Mouse (Mus musculus) stomach, postnatal 0 days (tissue): ENCODE data around the gene Castor1. TPM values are rescaled to one million over a fixed set of nuclear protein-coding genes. Genes with fewer than 3 reads are reported as not detected.

Experiments
- ATAC-seq: fragments of 200-750 bp; cut with Nextera tagmentation; 2 replicates; pipeline ENCODE4 v1.8.0; 2017; ENCODE audit not compliant: low FRiP score, low TSS enrichment
- DNase-seq: peaks from one replicate; pipeline ENCODE4 v3.0.0-alpha.2; 2016; ENCODE audit warnings: low spot score
- H3K27ac ChIP-seq: fragments of 300-500 bp; sonication (generic); replicated peaks from 2 replicates; pipeline ENCODE4 v1.5.1; 2014; ENCODE audit warnings: mild to moderate bottlenecking, control low read depth
- H3K27me3 ChIP-seq: fragments of 300-500 bp; sonication (generic); 2 replicates; pipeline ENCODE4 v1.6.1; 2014; ENCODE audit warnings: low read length; ENCODE audit not compliant: control insufficient read depth, insufficient read depth
- H3K36me3 ChIP-seq: fragments of 300-500 bp; sonication (generic); 2 replicates; pipeline ENCODE4 v1.6.1; 2014; ENCODE audit warnings: low read length, mixed read lengths; ENCODE audit not compliant: control insufficient read depth, insufficient read depth
- H3K4me1 ChIP-seq: fragments of 300-500 bp; sonication (generic); replicated peaks from 2 replicates; pipeline ENCODE4 v1.6.1; 2014; ENCODE audit warnings: antibody characterized with exemption; ENCODE audit not compliant: control insufficient read depth, insufficient read depth
- H3K4me2 ChIP-seq: fragments of 300-500 bp; sonication (generic); replicated peaks from 2 replicates; pipeline ENCODE4 v1.6.1; 2014; ENCODE audit warnings: low read depth, mild to moderate bottlenecking, control low read depth, moderate library complexity
- H3K4me3 ChIP-seq: fragments of 300-500 bp; sonication (generic); 2 replicates; pipeline ENCODE4 v1.5.1; 2014; ENCODE audit warnings: low read depth, low read length, control low read depth
- H3K9ac ChIP-seq: fragments of 300-500 bp; sonication (generic); 2 replicates; pipeline ENCODE4 v1.6.1; 2014; ENCODE audit warnings: mild to moderate bottlenecking, low read length, control low read depth, mixed read lengths
- H3K9me3 ChIP-seq: fragments of 300-500 bp; sonication (generic); 2 replicates; pipeline ENCODE4 v1.6.1; 2016; ENCODE audit warnings: low read length; ENCODE audit not compliant: control insufficient read depth
- CTCF ChIP-seq: IDR thresholded peaks from 2 replicates; pipeline ENCODE4 v1.5.1; 2016; ENCODE audit warnings: antibody characterized with exemption, low read depth, mild to moderate bottlenecking, moderate library complexity
- EP300 ChIP-seq: optimal IDR thresholded peaks from 2 replicates; pipeline ENCODE3; 2016; ENCODE audit warnings: antibody characterized with exemption
- WGBS: fragments of 180-500 bp; shearing (Covaris S2); extraction: QIAGEN DNeasy Blood & Tissue Kit; methylation state at CpG from one replicate; pipeline ENCODE4 v1.1.7; 2014; 5-methylcytosine and 5-hydroxymethylcytosine counted together
- polyA plus RNA-seq: library from polyadenylated mRNA; unstranded; fragments of >200 nt; fragmentation: Nextera tagmentation; extraction: Ambion mirVana; gene quantifications from 2 replicates; pipeline ENCODE4 v1.2.1, GENCODE M21; 2015

The Castor1 gene
- polyA plus RNA-seq, 1 experiment from 2014 or later, result 9.6 TPM

DNA sequence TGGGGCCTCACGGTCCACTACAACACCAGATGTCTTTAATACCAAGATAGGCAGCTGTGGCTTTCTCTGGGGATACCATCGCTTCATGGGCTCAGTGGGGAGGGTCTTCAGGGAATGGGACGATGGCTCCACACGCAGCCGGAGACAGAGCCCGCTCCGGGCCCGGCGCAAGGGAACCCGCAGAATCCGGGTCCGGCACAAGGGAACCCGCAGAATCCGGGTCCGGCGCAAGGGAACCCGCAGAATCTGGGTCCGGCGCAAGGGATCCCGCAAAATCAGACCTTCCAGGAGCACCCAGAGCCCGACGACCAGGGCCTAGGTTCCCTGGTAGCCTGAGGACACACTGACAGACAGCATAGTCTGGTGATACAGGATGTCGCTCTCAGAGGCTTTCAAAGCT, 21.7 kb downstream of the Castor1 start:
- no peak for TF ChIP-seq EP300
- H3K36me3 ChIP-seq, result no peaks in the 10 kb centered on the region
- 93% methylated on average over 23 of the region's 23 CpGs for WGBS

DNA sequence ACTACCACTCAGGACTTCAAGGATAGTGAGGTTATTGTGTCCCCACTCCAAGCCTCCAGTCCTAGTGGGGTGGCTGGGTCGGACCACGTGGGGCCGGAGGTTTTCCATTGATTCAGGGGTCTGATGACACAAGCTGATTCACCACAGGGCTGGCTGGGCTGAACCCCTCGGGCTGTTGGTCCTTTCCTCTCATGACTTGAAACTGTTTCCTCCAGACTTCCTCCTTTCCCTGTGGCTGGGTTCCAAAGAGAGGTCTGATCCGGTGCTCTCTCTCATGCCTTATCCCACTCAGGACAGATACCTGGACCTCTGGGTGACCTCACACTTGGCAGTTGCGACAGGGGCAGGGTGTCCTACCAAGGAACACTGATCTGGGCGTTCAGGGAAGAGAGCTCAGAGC, 22.1 kb downstream of the Castor1 start:
- H3K9ac ChIP-seq, result no peak overlapping the region
- peaks cover 4% of the 10 kb centered on the region; the same call in 1 of the 2 replicates for H3K9me3 ChIP-seq
- H3K4me1 ChIP-seq, result no peaks in the 10 kb centered on the region
- no peak for DNase-seq
- WGBS, result 68% methylated on average over 7 of the region's 7 CpGs
- H3K27me3 ChIP-seq, result no peaks in the 10 kb centered on the region
- TF ChIP-seq CTCF (no peak), EP300 (no peak)
- H3K27ac ChIP-seq, result no peak overlapping the region
- no peaks in the 10 kb centered on the region for H3K36me3 ChIP-seq
- no peak overlapping the region for H3K4me2 ChIP-seq
- H3K4me3 ChIP-seq, result no peak overlapping the region
- ATAC-seq, result no peak

More for the DNA sequence above, 21.7 kb downstream of the Castor1 start:
- ATAC-seq (no peak), DNase-seq (no peak)
- no peaks in the 10 kb centered on the region for H3K4me1 ChIP-seq
- H3K27me3 ChIP-seq, result no peaks in the 10 kb centered on the region
- no peak overlapping the region for H3K4me3 ChIP-seq
- H3K9ac ChIP-seq, result no peak overlapping the region
- peaks cover 4% of the 10 kb centered on the region; the same call in 1 of the 2 replicates for H3K9me3 ChIP-seq
- H3K4me2 ChIP-seq, result no peak overlapping the region
- H3K27ac ChIP-seq, result no peak overlapping the region

DNA sequence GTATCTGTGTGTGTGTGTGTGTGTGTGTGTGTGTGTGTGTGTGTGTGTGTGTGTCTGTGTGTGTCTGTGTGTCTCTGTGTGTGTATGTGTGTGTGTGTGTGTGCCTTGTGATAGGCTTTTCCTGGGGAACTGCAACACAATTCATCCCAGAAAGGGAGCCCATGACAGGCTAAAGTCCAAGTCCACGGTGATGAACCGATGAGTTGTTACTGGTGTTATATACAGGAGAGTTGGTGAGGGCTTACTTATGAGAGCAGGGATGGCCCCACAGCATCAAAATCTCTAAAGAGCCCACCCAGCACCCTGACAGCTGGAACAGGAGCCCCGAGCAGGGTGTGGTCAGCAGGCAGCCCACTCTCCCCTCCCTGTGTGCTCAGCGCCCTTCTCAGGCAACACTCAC, 23.2 kb downstream of the Castor1 start:
- H3K36me3 ChIP-seq, result no peaks in the 10 kb centered on the region
- no peak overlapping the region for H3K4me2 ChIP-seq
- TF ChIP-seq EP300 (no peak), CTCF (no peak)
- DNase-seq, result no peak
- peaks cover 4% of the 10 kb centered on the region; the same call in 1 of the 2 replicates for H3K9me3 ChIP-seq
- WGBS, result 66% methylated on average over 4 of the region's 4 CpGs
- no peaks in the 10 kb centered on the region for H3K27me3 ChIP-seq
- no peak overlapping the region for H3K9ac ChIP-seq
- no peak overlapping the region for H3K4me3 ChIP-seq
- H3K27ac ChIP-seq, result no peak overlapping the region
- no peaks in the 10 kb centered on the region for H3K4me1 ChIP-seq
- ATAC-seq, result no peak

DNA sequence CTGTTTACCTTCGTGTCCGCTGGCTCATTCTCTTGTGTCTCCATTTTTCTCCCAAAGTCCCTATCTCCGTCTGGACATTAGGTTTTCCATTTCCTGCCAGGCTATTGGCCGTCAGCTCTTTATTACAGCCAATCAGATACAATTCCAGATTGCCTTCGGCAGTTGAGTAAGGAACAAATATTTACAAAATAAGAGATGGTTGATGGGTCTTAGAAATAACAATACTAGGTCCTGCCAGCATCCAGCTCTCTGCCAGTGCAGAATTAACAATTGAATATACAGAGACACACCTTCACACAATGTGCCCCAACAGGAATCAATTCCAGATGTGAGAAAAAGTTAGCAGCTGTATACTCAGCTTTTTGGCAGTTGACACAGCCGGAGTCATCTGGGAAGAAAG, 28.1 kb downstream of the Castor1 start:
- Histone ChIP-seq H3K9ac (no peak overlapping the region), H3K27ac (no peak overlapping the region), H3K4me1 (no peaks in the 10 kb centered on the region), H3K4me2 (no peak overlapping the region), H3K27me3 (no peaks in the 10 kb centered on the region), H3K4me3 (no peak overlapping the region), H3K9me3 (no peaks in the 10 kb centered on the region), H3K36me3 (no peaks in the 10 kb centered on the region)
- WGBS, result 47% methylated on average over 6 of the region's 6 CpGs
- ATAC-seq, result no peak
- no peak for DNase-seq
- no peak for TF ChIP-seq CTCF
- TF ChIP-seq EP300, result no peak

DNA sequence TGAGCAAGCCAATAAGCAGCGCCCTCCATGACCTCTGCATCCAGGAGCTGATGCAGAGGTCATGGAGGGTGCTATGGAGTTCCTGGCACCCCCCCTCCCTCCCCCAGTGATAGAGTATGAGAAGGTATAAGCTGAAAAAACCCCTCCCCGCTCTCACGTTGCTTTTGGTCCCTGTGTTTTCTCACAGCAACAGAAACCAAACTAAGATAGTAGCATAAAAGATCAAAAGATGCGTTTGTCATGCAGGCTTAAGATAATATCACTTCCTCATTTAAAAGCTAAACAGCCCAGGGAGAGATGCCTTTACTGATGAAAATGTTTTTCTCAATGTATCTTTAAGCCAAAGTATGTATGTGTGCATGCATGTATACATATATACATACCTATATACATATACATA, 28.6 kb downstream of the Castor1 start:
- no peaks in the 10 kb centered on the region for H3K27me3 ChIP-seq
- no peaks in the 10 kb centered on the region for H3K36me3 ChIP-seq
- no peak overlapping the region for H3K27ac ChIP-seq
- H3K4me1 ChIP-seq, result no peaks in the 10 kb centered on the region
- 61% methylated on average over 4 of the region's 4 CpGs for WGBS
- no peak overlapping the region for H3K9ac ChIP-seq
- H3K9me3 ChIP-seq, result no peaks in the 10 kb centered on the region
- no peak overlapping the region for H3K4me3 ChIP-seq
- no peak for TF ChIP-seq EP300
- TF ChIP-seq CTCF, result no peak
- DNase-seq (no peak), ATAC-seq (no peak)
- H3K4me2 ChIP-seq, result no peak overlapping the region

DNA sequence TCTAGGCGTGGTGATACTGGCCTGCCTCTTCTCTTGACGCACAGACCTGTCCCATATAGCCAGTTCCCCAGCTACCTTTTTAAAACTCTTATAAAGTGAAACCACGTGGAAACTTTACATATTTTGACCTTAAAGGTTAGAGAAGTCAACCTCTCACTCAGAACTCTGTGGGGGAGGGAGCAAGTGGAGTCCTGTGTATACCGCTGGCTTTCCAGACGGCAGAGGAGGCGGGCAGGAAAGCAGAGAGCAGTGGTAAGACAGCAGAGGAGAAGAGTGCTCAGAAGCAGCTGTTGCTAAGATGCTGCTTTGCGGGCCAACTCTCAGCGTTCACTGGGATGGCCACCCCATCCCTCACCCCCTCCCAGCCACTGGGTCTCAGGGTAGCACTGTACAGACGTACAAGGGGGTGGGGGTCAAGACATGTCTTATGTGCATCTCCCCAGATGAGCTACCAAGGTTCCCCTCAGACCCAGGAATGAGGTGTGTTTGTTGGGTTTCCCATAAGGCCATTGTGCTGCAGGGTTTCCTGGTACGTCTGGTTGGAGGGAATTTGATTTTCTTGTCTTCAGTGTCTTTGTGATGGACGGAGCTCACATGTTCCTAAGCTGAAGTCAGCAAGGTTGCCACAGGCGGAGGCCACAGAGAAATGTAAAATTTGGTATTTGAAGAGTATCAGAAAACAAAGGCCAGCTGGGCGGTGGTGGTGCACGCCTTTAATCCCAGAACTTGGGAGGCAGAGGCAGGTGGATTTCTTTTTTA, 29.4 kb downstream of the Castor1 start:
- Histone ChIP-seq H3K36me3 (no peaks in the 10 kb centered on the region), H3K27ac (no peak overlapping the region), H3K4me1 (no peaks in the 10 kb centered on the region), H3K9me3 (no peaks in the 10 kb centered on the region), H3K4me3 (no peak overlapping the region), H3K4me2 (no peak overlapping the region), H3K9ac (no peak overlapping the region), H3K27me3 (no peaks in the 10 kb centered on the region)
- ATAC-seq (no peak), DNase-seq (no peak)
- WGBS, result 74% methylated on average over 14 of the region's 14 CpGs
- TF ChIP-seq EP300, result no peak
- no peak for TF ChIP-seq CTCF
